11 mouse cellular contexts compared by ENCODE assay signal in the genomic region with DNA sequence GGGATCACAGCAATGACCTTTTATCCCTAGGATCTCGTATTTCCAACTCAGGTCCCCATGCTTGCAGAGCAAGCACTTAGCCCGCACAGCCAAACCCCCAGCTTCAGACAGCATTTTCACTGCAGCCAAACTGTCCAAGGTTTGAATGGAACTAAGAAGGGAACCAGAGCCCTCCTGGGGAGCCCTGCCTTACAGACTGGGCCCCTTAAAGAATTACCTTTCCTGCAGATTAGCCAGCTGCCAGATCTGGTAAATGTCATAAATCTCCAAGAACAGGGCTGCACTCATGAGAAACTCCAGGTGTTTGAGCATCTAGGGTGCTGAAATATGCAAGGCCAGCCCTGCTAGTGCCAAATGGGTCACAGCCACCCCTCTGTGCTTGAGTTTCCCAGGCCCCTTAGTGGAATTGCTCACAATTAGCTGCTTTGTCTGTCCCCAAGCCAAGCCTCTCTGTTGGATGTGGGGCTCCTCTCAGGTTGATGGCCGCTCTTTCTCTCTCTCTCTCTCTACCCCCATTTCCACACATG. TPM values are rescaled to one million over a fixed set of nuclear protein-coding genes. Genes with fewer than 3 reads are reported as not detected.
DNase-seq lines count a peak whose midpoint lies in the region; ATAC-seq lines count a peak whose summit lies in the region.
"Had no signal": no experiment of that assay in that cellular context is flagged by ENCODE, and none has a peak within 500 bp of the region (broad histone marks: within the 10 kb centered on the region; RNA-seq: fewer than 3 reads in every experiment).

No protein-coding gene starts in this region.

- no peaks in the 10 kb centered on the region for H3K27me3 ChIP-seq in embryonic facial prominence, embryonic 11.5 days (ENCODE audit: control insufficient read depth, insufficient read depth, low read length)
- H3K27me3 ChIP-seq in hindbrain, embryonic 15.5 days: no peaks in the 10 kb centered on the region
- no peaks in the 10 kb centered on the region; the same call in 1 of the 2 replicates for H3K27me3 ChIP-seq in neural tube, embryonic 12.5 days (replicated peaks)

- no peak overlapping the region for H3K9ac ChIP-seq in embryonic facial prominence, embryonic 11.5 days (replicated peaks; ENCODE audit: low read length)
- H3K9ac ChIP-seq in hindbrain, embryonic 15.5 days: no peak overlapping the region
- H3K9ac ChIP-seq in neural tube, embryonic 12.5 days: no peak overlapping the region
- H3K9ac ChIP-seq: liver, embryonic 14.5 days had no signal

- H3K4me1 ChIP-seq in embryonic facial prominence, embryonic 11.5 days (ENCODE audit: control insufficient read depth, insufficient read depth, low read length): no peaks in the 10 kb centered on the region; the same call in none of the 2 replicates
- H3K4me1 ChIP-seq in hindbrain, embryonic 15.5 days (replicated peaks): peaks cover 53% of the 10 kb centered on the region
- H3K4me1 ChIP-seq in neural tube, embryonic 12.5 days: peaks cover 41% of the 10 kb centered on the region

- no peaks in the 10 kb centered on the region for H3K9me3 ChIP-seq in embryonic facial prominence, embryonic 11.5 days (replicated peaks; ENCODE audit: control insufficient read depth, low read length)
- H3K9me3 ChIP-seq in hindbrain, embryonic 15.5 days: no peaks in the 10 kb centered on the region
- no peaks in the 10 kb centered on the region for H3K9me3 ChIP-seq in neural tube, embryonic 12.5 days

- no peak overlapping the region for H3K4me3 ChIP-seq in embryonic facial prominence, embryonic 11.5 days (ENCODE audit: low read depth, low read length)
- H3K4me3 ChIP-seq in hindbrain, embryonic 15.5 days: no peak overlapping the region
- no peak overlapping the region for H3K4me3 ChIP-seq in neural tube, embryonic 12.5 days

- WGBS in embryonic facial prominence, embryonic 11.5 days: 34% methylated on average over 3 of the region's 3 CpGs
- WGBS in hindbrain, embryonic 15.5 days: 37% methylated on average over 3 of the region's 3 CpGs
- 14% methylated on average over 3 of the region's 3 CpGs for WGBS in neural tube, embryonic 12.5 days

- no peaks in the 10 kb centered on the region; the same call in none of the 2 replicates for H3K36me3 ChIP-seq in embryonic facial prominence, embryonic 11.5 days (replicated peaks; ENCODE audit: control insufficient read depth, insufficient read depth, low read depth, low read length)
- no peaks in the 10 kb centered on the region; the same call in 1 of the 2 replicates for H3K36me3 ChIP-seq in hindbrain, embryonic 15.5 days
- no peaks in the 10 kb centered on the region for H3K36me3 ChIP-seq in neural tube, embryonic 12.5 days

- ATAC-seq in embryonic facial prominence, embryonic 11.5 days (replicated peaks; ENCODE audit: insufficient number of reproducible peaks, low FRiP score, low TSS enrichment, low read depth): peak; percentile 74
- ATAC-seq in hindbrain, embryonic 15.5 days (ENCODE audit: low FRiP score, low read depth): peak; percentile 82
- peak; percentile 79 for ATAC-seq in neural tube, embryonic 12.5 days (ENCODE audit: low FRiP score, low read depth)
- ATAC-seq: inflammation-experienced regulatory T-cells, adult 6 months had no signal

- no peak overlapping the region for H3K4me2 ChIP-seq in embryonic facial prominence, embryonic 11.5 days (ENCODE audit: low read depth, low read length)
- H3K4me2 ChIP-seq in hindbrain, embryonic 15.5 days: no peak overlapping the region
- 0 out of 2 replicates have a peak overlapping the region, but pooled peaks have one; percentile 20 for H3K4me2 ChIP-seq in neural tube, embryonic 12.5 days (replicated peaks)

- peak; percentile 33 for DNase-seq in layer of hippocampus, adult 11-12 months (ENCODE audit: low spot score)
- DNase-seq in layer of hippocampus, adult 18-20 months (ENCODE audit: low spot score in 2 of 2): no peak
- DNase-seq in embryonic facial prominence, embryonic 11.5 days (ENCODE audit: low spot score): peak; percentile 43
- DNase-seq in ovary, postnatal 36 days (ENCODE audit: low spot score): no peak
- DNase-seq in kidney, adult 8-10 months: no peak
- no peak for DNase-seq in cerebellum, postnatal 25 days
- DNase-seq: adrenal gland, postnatal 36 days had no signal

- H3K27ac ChIP-seq in embryonic facial prominence, embryonic 11.5 days (replicated peaks; ENCODE audit: low read depth, low read length): peak overlapping the region; percentile 47; the same call in 1 of the 2 replicates
- H3K27ac ChIP-seq in hindbrain, embryonic 15.5 days (replicated peaks): peak overlapping the region; percentile 72
- no peak overlapping the region for H3K27ac ChIP-seq in neural tube, embryonic 12.5 days
- H3K27ac ChIP-seq: liver, embryonic 14.5 days had no signal

RNA-seq across cellular contexts. Expression of a gene that starts 25.3 kb away (rescaled TPM):
- total RNA-seq in layer of hippocampus, adult 18-20 months (2021): 100 to 1,000 TPM; 202 to 229 TPM
- polyA plus RNA-seq in embryonic facial prominence, embryonic 11.5 days (2014; fragmentation: Nextera tagmentation; extraction: Ambion mirVana): 499 and 596 TPM in 2 replicates
- 786 and 825 TPM in 2 replicates for polyA plus RNA-seq in hindbrain, embryonic 15.5 days (2015; fragmentation: Nextera tagmentation; extraction: Ambion mirVana)
- 408 and 427 TPM in 2 replicates for polyA plus RNA-seq in neural tube, embryonic 12.5 days (2016; fragmentation: Nextera tagmentation; extraction: Ambion mirVana)

Comparison
In these comparisons a context has a peak if more than half of its experiments do, and no peak if none do; other contexts are left out.
1. DNase-seq: peak in layer of hippocampus, adult 11-12 months (single experiment) and embryonic facial prominence, embryonic 11.5 days (single experiment); none in layer of hippocampus, adult 18-20 months (0 of 2), ovary, postnatal 36 days (single experiment), kidney, adult 8-10 months (0 of 2) and cerebellum, postnatal 25 days (0 of 2).
2. Peak in every context shown above with its lines, with median percentiles within 50 percentile points of each other: ATAC-seq.